Mouse (Mus musculus): ENCODE measurements at regions not wholly inside any gene's neighbourhood (a gene's known extent, or its start where the extent isn't known, plus 50 kb on each side); places are given as distances from the start of the nearest gene placed in this dataset.

DNA sequence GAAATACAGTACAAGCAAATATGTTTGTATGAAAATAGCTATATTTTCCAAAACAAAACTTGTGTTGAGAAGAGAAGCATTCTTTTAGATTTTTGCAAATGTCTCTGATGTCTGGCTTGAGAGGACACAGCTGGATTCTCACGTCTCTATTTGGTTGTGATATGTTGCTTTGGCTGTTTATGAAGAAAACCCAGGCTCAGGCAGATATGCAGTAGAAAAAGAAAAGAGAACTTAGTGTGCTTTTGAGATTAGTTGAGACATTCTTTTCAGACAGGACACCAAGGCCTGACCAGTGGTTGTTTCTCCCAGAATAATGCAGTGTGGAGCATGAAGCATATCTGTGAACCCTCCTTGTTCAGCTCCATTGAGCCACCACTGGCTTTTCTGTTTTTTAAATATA is 178.8 kb upstream of the Mamld1 start:
- TF ChIP-seq E2F4 (IDR thresholded peaks at IDR 0.05; ENCODE audit: insufficient read depth) = no peak
- TF ChIP-seq TCF3 (IDR thresholded peaks at IDR 0.05; ENCODE audit: insufficient read length, low read depth) = no peak
- no peak for TF ChIP-seq MYOD1 (IDR thresholded peaks at IDR 0.05; ENCODE audit: control insufficient read depth in 1 of 3, insufficient read length in 2 of 3, low read depth in 2 of 3)
- no peak for TF ChIP-seq MYOG (IDR thresholded peaks at IDR 0.05; ENCODE audit: control insufficient read depth in 1 of 3, insufficient read depth in 1 of 3, insufficient read length in 2 of 3, low read depth in 2 of 3)
- no peak for TF ChIP-seq POLR2AphosphoS2 (IDR thresholded peaks at IDR 0.05; ENCODE audit: insufficient read length, low read depth)
- TF ChIP-seq MAX (IDR thresholded peaks at IDR 0.05; ENCODE audit: low read depth) = no peak
- no peaks in the 10 kb centered on the region for H3K36me3 ChIP-seq (ENCODE audit: control insufficient read depth, insufficient read depth)
- no peaks in the 10 kb centered on the region for H3K27me3 ChIP-seq (ENCODE audit: control insufficient read depth, insufficient read depth, insufficient read length)
- H3K4me3 ChIP-seq = no peak overlapping the region
- no peak overlapping the region for H3K4me2 ChIP-seq (ENCODE audit: low read depth)
- no peaks in the 10 kb centered on the region for H3K79me2 ChIP-seq (ENCODE audit: control insufficient read depth, insufficient read depth)
- no peak overlapping the region for H3ac ChIP-seq (ENCODE audit: control insufficient read depth, insufficient read length)

DNA sequence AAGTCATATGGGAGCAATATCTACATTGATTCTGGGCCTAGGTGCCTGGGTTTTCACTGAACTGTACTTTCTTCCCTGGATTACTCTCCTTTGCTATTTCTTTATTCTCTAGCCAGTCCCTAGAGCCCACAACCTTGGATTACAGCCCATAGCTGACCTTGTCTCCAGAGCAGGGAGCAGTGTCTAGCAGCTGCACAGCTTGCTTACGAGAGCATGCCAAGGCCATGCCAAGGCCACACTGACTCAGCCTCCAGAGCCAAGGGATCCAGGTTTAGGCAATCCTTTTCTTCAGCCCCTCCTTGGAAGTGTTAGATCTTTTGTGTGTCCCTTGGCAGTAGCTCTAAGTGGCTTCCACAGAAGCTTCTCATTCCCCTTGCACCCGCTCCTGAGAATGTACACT is 168.7 kb upstream of the Mamld1 start:
- Histone ChIP-seq H3K4me2 (ENCODE audit: low read depth) (no peak overlapping the region), H3K79me2 (ENCODE audit: control insufficient read depth, insufficient read depth) (no peaks in the 10 kb centered on the region), H3K4me3 (no peak overlapping the region), H3K27me3 (ENCODE audit: control insufficient read depth, insufficient read depth, insufficient read length) (no peaks in the 10 kb centered on the region), H3K36me3 (ENCODE audit: control insufficient read depth, insufficient read depth) (no peaks in the 10 kb centered on the region), H3ac (ENCODE audit: control insufficient read depth, insufficient read length) (no peak overlapping the region)
- TF ChIP-seq MYOD1 (IDR thresholded peaks at IDR 0.05; ENCODE audit: control insufficient read depth in 1 of 3, insufficient read length in 2 of 3, low read depth in 2 of 3) = peak in 1 of 3 experiments; percentile 5
- TF ChIP-seq POLR2AphosphoS2 (IDR thresholded peaks at IDR 0.05; ENCODE audit: insufficient read length, low read depth) = no peak

DNA sequence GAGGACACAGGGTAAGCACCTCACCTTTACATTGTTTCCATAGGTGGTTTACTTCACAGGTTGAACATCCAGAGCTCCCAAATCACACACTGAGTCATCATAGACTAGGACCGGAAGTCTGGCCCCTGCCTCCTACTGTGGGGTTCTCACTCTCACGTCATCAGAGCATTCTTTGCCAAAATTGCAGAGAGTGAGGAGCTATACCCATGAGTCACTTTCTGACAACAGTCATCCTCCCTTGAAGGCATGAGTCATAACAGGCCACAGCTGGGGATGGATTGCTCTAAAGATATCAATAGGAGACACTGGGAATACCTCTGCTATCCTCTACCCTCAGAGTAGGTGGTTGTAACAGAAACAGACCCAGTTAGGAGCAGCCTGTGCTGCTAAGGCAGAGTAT is 166.6 kb upstream of the Mamld1 start:
- Histone ChIP-seq H3K27me3 (ENCODE audit: control insufficient read depth, insufficient read depth, insufficient read length) (no peaks in the 10 kb centered on the region), H3K4me3 (no peak overlapping the region), H3K79me2 (ENCODE audit: control insufficient read depth, insufficient read depth) (no peaks in the 10 kb centered on the region), H3K36me3 (ENCODE audit: control insufficient read depth, insufficient read depth) (no peaks in the 10 kb centered on the region), H3K4me2 (ENCODE audit: low read depth) (no peak overlapping the region), H3ac (ENCODE audit: control insufficient read depth, insufficient read length) (no peak overlapping the region)
- TF ChIP-seq MAX (IDR thresholded peaks at IDR 0.05; ENCODE audit: low read depth) (no peak), E2F4 (IDR thresholded peaks at IDR 0.05; ENCODE audit: insufficient read depth) (no peak), CEBPB (IDR thresholded peaks at IDR 0.05; ENCODE audit: insufficient read depth, poor library complexity, severe bottlenecking) (no peak), TCF12 (IDR thresholded peaks at IDR 0.05; ENCODE audit: insufficient read depth, poor library complexity, severe bottlenecking) (no peak), TCF3 (IDR thresholded peaks at IDR 0.05; ENCODE audit: insufficient read length, low read depth) (no peak), MYOG (IDR thresholded peaks at IDR 0.05; ENCODE audit: control insufficient read depth in 1 of 3, insufficient read depth in 1 of 3, insufficient read length in 2 of 3, low read depth in 2 of 3) (no peak), POLR2AphosphoS2 (IDR thresholded peaks at IDR 0.05; ENCODE audit: insufficient read length, low read depth) (no peak), SRF (IDR thresholded peaks at IDR 0.05; ENCODE audit: control insufficient read depth, insufficient read length, low read depth) (no peak), REST (IDR thresholded peaks at IDR 0.05; ENCODE audit: insufficient read depth, insufficient read length) (no peak), USF1 (IDR thresholded peaks at IDR 0.05; ENCODE audit: low read depth) (no peak), MYOD1 (IDR thresholded peaks at IDR 0.05; ENCODE audit: control insufficient read depth in 1 of 3, insufficient read length in 2 of 3, low read depth in 2 of 3) (no peak), POLR2A (IDR thresholded peaks at IDR 0.05; ENCODE audit: insufficient read length, low read depth) (no peak)

DNA sequence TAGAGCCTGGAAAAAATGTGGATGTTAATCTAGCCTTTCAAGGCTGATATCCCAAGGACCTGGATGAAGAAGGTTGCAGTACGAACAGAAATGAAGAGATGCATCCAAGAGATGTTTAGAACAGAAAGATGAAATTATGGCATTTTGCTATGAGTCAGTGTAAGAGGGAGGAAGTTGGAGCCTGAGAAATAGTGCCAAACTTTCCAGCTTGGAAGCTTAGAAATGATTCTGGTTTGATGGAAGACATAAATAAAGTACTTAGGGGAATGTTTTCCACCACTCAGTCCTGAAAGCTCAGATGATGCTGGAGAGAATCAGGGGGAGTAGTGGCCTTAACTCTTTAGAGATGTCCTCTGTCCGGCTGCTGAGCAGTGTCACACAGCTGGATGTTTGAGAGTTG is 155.5 kb upstream of the Mamld1 start:
- H3ac ChIP-seq (ENCODE audit: control insufficient read depth, insufficient read length) = no peak overlapping the region
- H3K79me2 ChIP-seq (ENCODE audit: control insufficient read depth, insufficient read depth) = no peaks in the 10 kb centered on the region
- no peak overlapping the region for H3K4me3 ChIP-seq
- TF ChIP-seq E2F4 (IDR thresholded peaks at IDR 0.05; ENCODE audit: insufficient read depth) (no peak), TCF3 (IDR thresholded peaks at IDR 0.05; ENCODE audit: insufficient read length, low read depth) (no peak), POLR2A (IDR thresholded peaks at IDR 0.05; ENCODE audit: insufficient read length, low read depth) (no peak), POLR2AphosphoS2 (IDR thresholded peaks at IDR 0.05; ENCODE audit: insufficient read length, low read depth) (no peak), CEBPB (IDR thresholded peaks at IDR 0.05; ENCODE audit: insufficient read depth, poor library complexity, severe bottlenecking) (no peak), SRF (IDR thresholded peaks at IDR 0.05; ENCODE audit: control insufficient read depth, insufficient read length, low read depth) (no peak), MAX (IDR thresholded peaks at IDR 0.05; ENCODE audit: low read depth) (no peak), REST (IDR thresholded peaks at IDR 0.05; ENCODE audit: insufficient read depth, insufficient read length) (no peak), TCF12 (IDR thresholded peaks at IDR 0.05; ENCODE audit: insufficient read depth, poor library complexity, severe bottlenecking) (no peak), MYOD1 (IDR thresholded peaks at IDR 0.05; ENCODE audit: control insufficient read depth in 1 of 3, insufficient read length in 2 of 3, low read depth in 2 of 3) (no peak), USF1 (IDR thresholded peaks at IDR 0.05; ENCODE audit: low read depth) (no peak), MYOG (IDR thresholded peaks at IDR 0.05; ENCODE audit: control insufficient read depth in 1 of 3, insufficient read depth in 1 of 3, insufficient read length in 2 of 3, low read depth in 2 of 3) (no peak)
- H3K27me3 ChIP-seq (ENCODE audit: control insufficient read depth, insufficient read depth, insufficient read length) = no peaks in the 10 kb centered on the region
- H3K36me3 ChIP-seq (ENCODE audit: control insufficient read depth, insufficient read depth) = no peaks in the 10 kb centered on the region
- no peak overlapping the region for H3K4me2 ChIP-seq (ENCODE audit: low read depth)

DNA sequence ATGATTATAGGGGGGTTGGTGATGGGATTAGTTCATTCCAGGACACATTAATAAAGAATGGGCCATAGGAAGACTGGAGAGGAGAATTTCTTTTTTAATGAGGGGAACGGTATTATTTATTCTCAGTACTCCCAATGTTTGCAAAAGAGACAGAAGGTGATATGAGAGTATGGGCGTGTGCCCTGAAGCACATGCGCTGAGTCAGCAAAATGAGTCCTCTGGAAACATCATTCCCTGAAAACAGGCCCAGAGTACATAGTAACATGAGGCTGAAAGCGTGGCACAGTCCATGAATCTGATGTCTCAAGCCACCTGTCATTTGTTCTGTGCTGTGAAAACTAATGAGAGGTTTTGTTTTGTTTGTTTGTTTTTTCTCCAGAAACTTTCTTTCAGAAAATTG is 154.5 kb upstream of the Mamld1 start:
- H3K79me2 ChIP-seq (ENCODE audit: control insufficient read depth, insufficient read depth) = no peaks in the 10 kb centered on the region
- TF ChIP-seq MYOG (IDR thresholded peaks at IDR 0.05; ENCODE audit: control insufficient read depth in 1 of 3, insufficient read depth in 1 of 3, insufficient read length in 2 of 3, low read depth in 2 of 3) (no peak), E2F4 (IDR thresholded peaks at IDR 0.05; ENCODE audit: insufficient read depth) (no peak), USF1 (IDR thresholded peaks at IDR 0.05; ENCODE audit: low read depth) (no peak), SRF (IDR thresholded peaks at IDR 0.05; ENCODE audit: control insufficient read depth, insufficient read length, low read depth) (no peak), MAX (IDR thresholded peaks at IDR 0.05; ENCODE audit: low read depth) (no peak), MYOD1 (IDR thresholded peaks at IDR 0.05; ENCODE audit: control insufficient read depth in 1 of 3, insufficient read length in 2 of 3, low read depth in 2 of 3) (no peak), POLR2AphosphoS2 (IDR thresholded peaks at IDR 0.05; ENCODE audit: insufficient read length, low read depth) (no peak), TCF3 (IDR thresholded peaks at IDR 0.05; ENCODE audit: insufficient read length, low read depth) (no peak), TCF12 (IDR thresholded peaks at IDR 0.05; ENCODE audit: insufficient read depth, poor library complexity, severe bottlenecking) (no peak), POLR2A (IDR thresholded peaks at IDR 0.05; ENCODE audit: insufficient read length, low read depth) (no peak), CEBPB (IDR thresholded peaks at IDR 0.05; ENCODE audit: insufficient read depth, poor library complexity, severe bottlenecking) (no peak), REST (IDR thresholded peaks at IDR 0.05; ENCODE audit: insufficient read depth, insufficient read length) (no peak)
- H3K4me2 ChIP-seq (ENCODE audit: low read depth) = no peak overlapping the region
- H3K36me3 ChIP-seq (ENCODE audit: control insufficient read depth, insufficient read depth) = no peaks in the 10 kb centered on the region
- no peaks in the 10 kb centered on the region for H3K27me3 ChIP-seq (ENCODE audit: control insufficient read depth, insufficient read depth, insufficient read length)
- H3ac ChIP-seq (ENCODE audit: control insufficient read depth, insufficient read length) = no peak overlapping the region
- no peak overlapping the region for H3K4me3 ChIP-seq
